Mouse (Mus musculus) ES-Bruce4 (cell line): ENCODE measurements at regions not wholly inside any gene's neighbourhood (a gene's known extent, or its start where the extent isn't known, plus 50 kb on each side); places are given as distances from the start of the nearest gene placed in this dataset.

ENCODE experiments used
- CTCF ChIP-seq: IDR thresholded peaks from one replicate; pipeline ENCODE4 v1.8.1; 2011; ENCODE audit warnings: low read depth, low read length
- POLR2A ChIP-seq: IDR thresholded peaks from one replicate; pipeline ENCODE4 v1.8.1; 2011; ENCODE audit warnings: low read length; ENCODE audit not compliant: insufficient read depth

DNA sequence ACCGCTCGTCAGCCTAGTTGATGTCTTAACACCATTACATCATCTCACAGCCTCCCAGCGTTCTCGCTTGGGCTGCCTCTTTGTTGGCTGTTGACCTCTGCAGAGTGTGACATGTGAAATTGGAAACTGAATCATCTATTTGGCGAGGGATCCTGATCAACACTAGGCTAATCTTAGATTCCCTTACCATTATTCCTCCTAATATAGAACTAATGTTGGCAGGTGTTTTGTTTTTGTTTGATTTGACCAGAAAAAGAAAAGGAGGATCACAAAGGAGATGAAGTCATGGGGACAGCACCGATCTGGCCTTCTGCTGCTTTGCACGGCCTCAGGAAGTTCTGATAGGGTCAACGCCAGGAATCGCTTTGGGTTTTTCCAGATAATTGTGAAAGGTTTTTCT is 131.0 kb downstream of the Ddx1 start:
- TF ChIP-seq CTCF (no peak), POLR2A (no peak)
